Mouse (Mus musculus) E14TG2a.4 (cell line): ENCODE measurements around the gene Tnfrsf21.

Experiments used
- CTCF ChIP-seq: conservative IDR thresholded peaks from 2 replicates; pipeline ENCODE4 v1.5.1; 2014; ENCODE audit warnings: low read length
- NANOG ChIP-seq: IDR thresholded peaks from 2 replicates; pipeline ENCODE4 v1.6.1; 2014; ENCODE audit warnings: borderline replicate concordance, low read length, mixed read lengths
- POU5F1 ChIP-seq: IDR thresholded peaks from 2 replicates; pipeline ENCODE4 v1.6.1; 2014; ENCODE audit warnings: low read length, borderline replicate concordance

DNA sequence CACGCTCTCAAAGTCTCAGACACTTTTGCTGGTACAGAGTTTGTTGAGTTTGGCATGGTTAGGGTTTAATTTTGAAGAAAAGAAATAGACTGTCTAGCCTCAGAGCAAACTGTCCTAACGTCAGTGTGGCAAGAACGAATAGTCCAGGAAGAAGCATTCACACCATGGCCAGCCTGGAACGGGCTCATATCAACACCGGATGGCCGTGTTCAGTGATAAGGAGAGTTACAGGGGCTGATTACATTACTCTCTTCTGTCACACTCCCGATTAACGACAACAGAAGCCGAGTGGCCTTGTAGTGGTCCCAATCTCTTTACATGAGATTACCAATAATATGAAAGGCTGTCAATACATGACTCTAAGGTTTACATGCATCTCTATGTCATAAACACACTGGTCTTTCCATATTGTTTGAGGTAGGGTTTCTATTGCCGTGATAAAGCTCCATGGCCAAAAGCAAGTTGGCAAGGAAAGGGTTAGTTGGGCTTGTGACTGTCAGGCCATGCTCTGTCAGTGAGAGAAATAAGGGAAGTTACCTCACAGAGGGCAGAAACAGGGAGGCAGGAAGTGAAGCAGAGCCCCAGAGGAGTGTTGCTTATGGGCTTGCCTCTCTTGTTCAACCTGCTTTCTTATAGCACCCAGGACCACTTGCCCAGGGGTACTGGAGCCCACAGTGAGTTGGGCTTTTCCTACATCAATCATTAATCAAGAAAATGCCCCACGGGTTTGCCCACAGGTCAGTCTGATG, 42.1 kb downstream of the Tnfrsf21 start:
- TF ChIP-seq CTCF: no peak
- TF ChIP-seq NANOG: no peak
- no peak for TF ChIP-seq POU5F1
